Mouse (Mus musculus) thymus, adult 2 months (tissue): ENCODE measurements around the gene Ano10.

Experiments used
- CTCF ChIP-seq: fragments of 200-500 bp; IDR thresholded peaks from 2 replicates; pipeline ENCODE4 v1.5.1; 2012; ENCODE audit warnings: mild to moderate bottlenecking, control low read depth, low read length, moderate library complexity, borderline replicate concordance; ENCODE audit not compliant: control insufficient read depth, poor library complexity, insufficient read depth; ENCODE audit errors: extremely low read depth
- POLR2A ChIP-seq: fragments of 200-500 bp; IDR thresholded peaks from 2 replicates; pipeline ENCODE4 v1.6.1; 2012; ENCODE audit warnings: mild to moderate bottlenecking, low read length, control low read depth, moderate library complexity; ENCODE audit not compliant: control insufficient read depth, poor library complexity, insufficient read depth; ENCODE audit errors: extremely low read depth

- TF ChIP-seq CTCF = no peak
- TF ChIP-seq POLR2A = no peak
Measured at GRCm38 (mm10) chr9:122146124-122146870, 147.9 kb downstream of the Ano10 start.
